Mouse (Mus musculus): ENCODE data around the gene Vwa1.

- no peak for TF ChIP-seq POLR2A (IDR thresholded peaks at IDR 0.05; ENCODE audit: extremely low read depth, insufficient read depth, low read length)
- TF ChIP-seq CTCF (IDR thresholded peaks at IDR 0.05; ENCODE audit: extremely low read depth, insufficient read depth, low read length): no peak
Measured at GRCm38 (mm10) chr4:155742684-155743083, 31.8 kb downstream of the Vwa1 start.
